Mouse (Mus musculus): ENCODE results near the gene Sult1a1. TPM values are rescaled to one million over a fixed set of nuclear protein-coding genes. Genes with fewer than 3 reads are reported as not detected.
"Not testable (repeated sequence)": the region's sequence is repeated elsewhere in the genome, so short reads cannot be mapped to it uniquely, and the experiment has no call there.

The Sult1a1 gene
- polyA plus RNA-seq, 1 experiment from 2014 or later: 0.79 TPM

DNA sequence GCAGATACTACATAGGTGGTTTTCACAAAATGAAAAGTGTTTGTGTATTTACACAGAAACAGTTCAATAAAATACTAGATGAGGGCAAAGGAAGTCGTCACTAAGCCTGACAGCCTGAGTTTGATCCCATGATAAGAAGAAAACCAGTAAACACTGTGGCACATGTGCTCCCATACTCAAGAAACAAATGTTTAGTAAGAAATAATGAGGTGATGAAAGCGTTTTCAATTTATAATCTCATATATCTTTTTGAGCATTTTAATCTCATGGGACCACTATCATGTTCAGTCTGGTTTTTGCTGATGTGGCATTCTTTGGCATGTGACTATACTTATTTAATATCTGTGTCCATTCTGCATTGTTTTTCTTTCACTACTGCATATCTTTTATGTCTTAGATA is 22.2 kb downstream of the Sult1a1 start:
- no peak overlapping the region for H3K4me3 ChIP-seq
- H3K27me3 ChIP-seq (replicated peaks): no peaks in the 10 kb centered on the region
- no peaks in the 10 kb centered on the region for H3K9me3 ChIP-seq
- no peak for ATAC-seq (ENCODE audit: low FRiP score, low read depth)
- no peak overlapping the region for H3K9ac ChIP-seq
- WGBS: 87% methylated on average over 2 of the region's 2 CpGs
- H3K27ac ChIP-seq: no peak overlapping the region
- H3K4me1 ChIP-seq: 0 out of 2 replicates have a peak, but pooled peaks cover 2% of the 10 kb centered on the region
- no peaks in the 10 kb centered on the region for H3K36me3 ChIP-seq
- H3K4me2 ChIP-seq (replicated peaks): no peak overlapping the region

DNA sequence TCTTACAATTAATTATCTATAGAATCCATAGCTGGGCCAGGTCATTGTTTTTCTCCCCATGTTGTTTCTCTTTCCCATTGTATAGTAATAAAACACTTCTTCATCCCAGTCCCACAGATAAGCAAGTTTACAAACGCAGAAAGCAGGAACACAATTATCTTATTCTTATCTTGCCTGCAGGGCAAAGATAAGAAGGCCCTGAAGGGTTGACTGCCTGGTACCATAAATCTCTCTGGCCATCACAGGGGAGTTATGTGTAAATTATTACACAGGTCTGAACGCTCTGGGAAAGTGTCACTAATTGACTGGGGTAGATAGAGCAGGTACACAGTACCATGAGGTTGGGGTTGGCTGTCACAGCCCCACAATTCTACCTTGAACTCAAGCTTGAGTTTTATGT is 25.4 kb downstream of the Sult1a1 start:
- Histone ChIP-seq H3K9me3 (no peaks in the 10 kb centered on the region), H3K27me3 (replicated peaks) (no peaks in the 10 kb centered on the region), H3K4me1 (0 out of 2 replicates have a peak, but pooled peaks cover 2% of the 10 kb centered on the region), H3K9ac (no peak overlapping the region), H3K4me3 (no peak overlapping the region), H3K27ac (no peak overlapping the region), H3K36me3 (no peaks in the 10 kb centered on the region), H3K4me2 (replicated peaks) (no peak overlapping the region)
- ATAC-seq (ENCODE audit: low FRiP score, low read depth): no peak
- 86% methylated on average over 2 of the region's 2 CpGs for WGBS

DNA sequence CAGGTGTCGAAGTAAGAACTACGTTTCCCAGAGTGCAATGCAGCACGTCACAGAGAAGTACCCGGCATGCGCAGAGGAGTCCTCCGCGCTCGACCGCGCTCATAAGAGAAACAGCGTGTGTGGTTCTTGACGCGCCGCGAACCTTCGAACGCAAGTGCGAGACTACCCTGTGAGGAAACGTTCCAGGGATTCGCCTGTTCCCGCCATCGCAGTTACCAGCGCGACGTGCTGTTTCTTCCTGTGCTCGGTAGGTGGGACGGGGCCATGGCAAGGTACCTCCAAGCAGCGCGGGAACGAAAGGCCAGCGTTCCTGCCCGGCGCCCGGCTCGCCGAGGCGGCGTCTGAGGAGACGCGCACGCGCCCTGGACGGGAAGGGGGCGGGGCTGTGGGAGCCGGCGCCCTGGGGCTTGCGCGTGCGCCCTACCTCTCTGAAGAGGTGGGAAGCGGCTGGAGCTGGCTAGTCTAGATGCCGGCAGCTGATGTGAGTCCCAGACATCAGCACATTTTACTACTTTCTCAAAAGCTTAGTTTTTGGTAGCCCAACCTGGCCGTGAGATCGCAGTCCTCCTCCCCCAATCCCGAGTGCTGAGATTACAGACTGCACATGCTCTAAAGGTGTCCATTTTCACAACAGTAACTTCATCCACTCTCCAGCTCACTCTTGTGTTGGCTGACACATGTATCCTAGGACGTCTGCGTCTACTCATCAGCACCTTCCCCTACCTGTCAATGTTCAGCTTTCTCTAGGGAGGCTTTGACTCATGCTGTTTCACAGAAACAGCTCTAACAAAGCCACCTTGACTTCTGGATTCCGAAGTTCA is 26.8 kb downstream of the Sult1a1 start, which contains the start of gene Sgf29:
TSS of gene Sgf29 (plus strand) at position 79 of the 821 bp plus-strand sequence.
- peak; percentile 96 for ATAC-seq (ENCODE audit: low FRiP score, low read depth)
- H3K27ac ChIP-seq: peak within 1 kb of the TSS; percentile 77; the same call in 1 of the 2 replicates
- no peaks in the 10 kb centered on the region for H3K27me3 ChIP-seq (replicated peaks)
- H3K4me2 ChIP-seq (replicated peaks): peak within 1 kb of the TSS; percentile 78
- 0 out of 2 replicates have a peak, but pooled peaks cover 2% of the 10 kb centered on the region for H3K4me1 ChIP-seq
- no peaks in the 10 kb centered on the region for H3K9me3 ChIP-seq
- peak within 1 kb of the TSS; percentile 61 for H3K9ac ChIP-seq
- H3K36me3 ChIP-seq: no peaks in the 10 kb centered on the region
- H3K4me3 ChIP-seq: peak within 1 kb of the TSS; percentile 59
- WGBS: 1% methylated on average over 57 of the region's 57 CpGs

DNA sequence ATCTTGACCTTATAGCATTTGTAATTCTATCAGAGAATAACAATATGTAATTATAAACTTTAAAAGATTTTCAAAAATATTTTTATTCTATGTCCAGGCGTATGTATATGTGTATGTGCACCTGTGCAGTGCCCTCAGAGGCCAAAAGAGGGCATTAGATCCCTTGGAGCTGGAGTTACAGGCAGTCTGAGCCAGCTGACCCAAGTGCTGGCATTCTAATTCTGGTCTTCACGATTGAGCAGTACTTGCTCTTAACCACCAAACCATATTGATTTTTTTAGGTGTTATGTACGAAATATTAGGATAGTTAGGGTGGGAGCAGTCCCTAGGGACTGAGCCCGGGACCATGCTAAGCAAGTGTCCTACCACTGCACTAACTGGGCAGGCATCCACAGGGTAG is 27.7 kb downstream of the Sult1a1 start:
- H3K4me1 ChIP-seq: 0 out of 2 replicates have a peak, but pooled peaks cover 2% of the 10 kb centered on the region
- ATAC-seq (ENCODE audit: low FRiP score, low read depth): no peak
- no peaks in the 10 kb centered on the region for H3K9me3 ChIP-seq
- H3K27me3 ChIP-seq (replicated peaks): no peaks in the 10 kb centered on the region
- no peak overlapping the region for H3K9ac ChIP-seq
- peak overlapping the region; percentile 78 for H3K4me2 ChIP-seq (replicated peaks)
- no peak overlapping the region for H3K27ac ChIP-seq
- H3K4me3 ChIP-seq: no peak overlapping the region
- 84% methylated on average over 4 of the region's 4 CpGs for WGBS
- no peaks in the 10 kb centered on the region for H3K36me3 ChIP-seq

DNA sequence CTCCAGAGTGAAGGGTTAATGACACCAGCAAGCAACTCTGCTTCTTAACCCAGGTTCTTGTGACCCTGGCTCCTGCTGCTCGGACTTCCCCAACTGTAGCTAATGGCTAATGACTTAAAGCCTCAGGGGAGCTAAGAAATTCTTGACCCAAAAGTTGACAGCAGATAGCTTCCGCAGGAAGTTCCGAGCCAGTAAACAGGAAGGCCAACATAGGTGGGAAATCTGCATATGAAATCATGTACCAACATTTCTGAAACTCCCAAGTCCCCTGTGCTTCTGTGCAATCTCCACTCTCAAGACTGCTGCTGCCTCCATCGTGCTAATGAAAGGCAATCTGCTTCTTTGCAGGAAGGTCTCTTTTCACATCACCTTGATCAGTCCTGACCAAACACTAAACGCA is 30.5 kb downstream of the Sult1a1 start:
- Histone ChIP-seq H3K27ac (no peak overlapping the region), H3K9me3 (no peaks in the 10 kb centered on the region), H3K27me3 (replicated peaks) (no peaks in the 10 kb centered on the region), H3K9ac (no peak overlapping the region), H3K4me3 (no peak overlapping the region), H3K4me1 (0 out of 2 replicates have a peak, but pooled peaks cover 2% of the 10 kb centered on the region), H3K4me2 (replicated peaks) (no peak overlapping the region), H3K36me3 (no peaks in the 10 kb centered on the region)
- ATAC-seq (ENCODE audit: low FRiP score, low read depth): no peak
- 59% methylated on average over 5 of the region's 5 CpGs for WGBS

DNA sequence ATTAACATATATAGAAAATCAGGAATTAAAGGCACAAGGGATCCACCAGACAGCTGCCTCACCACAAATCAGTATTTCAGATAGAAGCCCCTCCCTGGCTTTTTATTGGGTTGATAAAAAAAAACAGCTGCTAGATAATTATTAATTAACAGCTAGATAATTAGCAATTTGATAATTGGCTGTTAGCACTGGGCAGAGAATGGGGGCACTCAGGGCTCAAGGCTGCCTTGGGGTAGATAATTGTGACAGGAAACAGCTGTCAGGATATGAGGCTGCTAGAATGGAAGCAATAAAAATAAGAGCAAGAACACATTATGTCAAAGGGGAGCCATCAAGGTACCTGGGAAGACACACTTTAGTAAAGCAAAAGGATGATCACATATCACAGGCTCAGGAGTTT is 31.3 kb downstream of the Sult1a1 start:
- Histone ChIP-seq H3K27me3 (replicated peaks) (no peaks in the 10 kb centered on the region), H3K27ac (no peak overlapping the region), H3K4me1 (0 out of 2 replicates have a peak, but pooled peaks cover 2% of the 10 kb centered on the region), H3K9me3 (no peaks in the 10 kb centered on the region), H3K4me3 (no peak overlapping the region), H3K4me2 (replicated peaks) (no peak overlapping the region), H3K9ac (no peak overlapping the region), H3K36me3 (no peaks in the 10 kb centered on the region)
- no peak for ATAC-seq (ENCODE audit: low FRiP score, low read depth)

DNA sequence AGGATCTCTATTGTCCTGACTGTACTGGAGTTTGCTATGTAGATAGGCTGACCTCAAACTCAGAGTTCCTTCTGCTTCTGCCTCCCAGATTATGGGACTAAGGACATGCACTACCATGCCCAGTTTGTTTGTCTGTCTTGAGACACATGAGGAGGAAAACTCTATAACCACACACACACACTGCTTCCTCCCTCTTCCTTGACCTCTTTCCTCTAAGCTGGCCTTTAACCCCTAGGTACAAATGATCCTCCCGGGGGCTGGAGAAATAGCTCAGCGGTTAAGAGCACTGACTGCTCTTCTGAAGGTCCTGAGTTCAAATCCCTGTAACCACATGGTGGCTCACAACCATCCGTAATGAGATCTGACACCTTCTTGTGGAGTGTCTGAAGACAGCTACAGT is 31.9 kb downstream of the Sult1a1 start:
- 82% methylated on average over 3 of the region's 3 CpGs for WGBS
- no peak overlapping the region for H3K4me3 ChIP-seq
- no peak overlapping the region for H3K27ac ChIP-seq
- no peaks in the 10 kb centered on the region for H3K36me3 ChIP-seq
- no peak for ATAC-seq (ENCODE audit: low FRiP score, low read depth)
- no peaks in the 10 kb centered on the region for H3K4me1 ChIP-seq
- no peak overlapping the region for H3K9ac ChIP-seq
- no peak overlapping the region for H3K4me2 ChIP-seq (replicated peaks)
- H3K9me3 ChIP-seq: no peaks in the 10 kb centered on the region
- no peaks in the 10 kb centered on the region for H3K27me3 ChIP-seq (replicated peaks)

DNA sequence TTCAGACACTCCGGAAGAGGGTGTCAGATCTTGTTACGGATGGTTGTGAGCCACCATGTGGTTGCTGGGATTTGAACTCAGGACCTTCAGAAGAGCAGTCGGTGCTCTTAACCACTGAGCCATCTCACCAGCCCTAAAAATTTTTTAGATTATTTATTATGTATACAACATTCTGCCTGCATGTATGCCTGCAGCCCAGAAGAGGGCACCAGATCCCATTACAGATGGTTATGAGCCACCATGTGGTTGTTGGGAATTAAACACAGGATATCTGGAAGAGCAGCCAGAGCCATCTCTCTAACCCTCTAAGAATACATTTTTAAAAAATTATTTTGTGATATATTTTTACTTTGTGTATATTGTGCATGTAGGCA is 33.0 kb downstream of the Sult1a1 start:
- H3K4me1 ChIP-seq; H3K27ac ChIP-seq; H3K9me3 ChIP-seq; H3K27me3 ChIP-seq (replicated peaks); H3K9ac ChIP-seq; H3K4me2 ChIP-seq (replicated peaks); H3K36me3 ChIP-seq; H3K4me3 ChIP-seq; ATAC-seq (ENCODE audit: low FRiP score, low read depth): not testable (repeated sequence)
- WGBS: 81% methylated on average over 3 of the region's 3 CpGs

DNA sequence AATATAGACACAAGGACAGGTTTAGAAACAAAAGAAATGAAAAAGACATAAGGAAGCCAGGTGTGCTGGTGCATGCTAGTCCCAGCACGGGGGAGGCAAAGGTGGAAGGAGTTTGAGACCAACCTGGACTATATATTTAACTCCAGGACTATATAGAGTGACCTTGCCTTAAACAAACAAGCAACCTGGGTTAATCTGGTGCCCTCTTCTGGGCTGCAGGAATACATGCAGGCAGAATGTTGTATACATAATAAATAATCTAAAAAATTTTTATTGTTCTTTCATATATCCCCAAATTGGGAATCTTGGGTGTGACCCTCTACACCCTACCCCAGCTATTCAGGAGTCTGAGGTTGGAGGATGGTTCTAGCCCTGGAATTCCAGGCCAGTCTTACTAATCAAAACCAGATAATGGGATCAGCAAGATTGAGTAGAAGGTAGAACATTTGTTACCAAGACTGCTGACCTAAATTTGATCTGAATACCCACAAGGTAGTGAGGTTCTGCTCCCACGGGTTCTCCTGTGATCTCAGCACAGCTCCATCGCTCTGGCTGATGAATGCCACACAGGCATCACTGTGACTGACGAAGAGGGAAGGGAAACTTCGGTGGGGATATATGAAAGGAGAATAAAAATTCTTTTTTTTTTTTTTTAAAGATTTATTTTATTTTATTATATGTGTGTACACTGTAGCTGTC is 33.5 kb downstream of the Sult1a1 start:
- no peaks in the 10 kb centered on the region for H3K36me3 ChIP-seq
- no peak for ATAC-seq (ENCODE audit: low FRiP score, low read depth)
- no peaks in the 10 kb centered on the region for H3K4me1 ChIP-seq
- 73% methylated on average over 5 of the region's 5 CpGs for WGBS
- no peaks in the 10 kb centered on the region for H3K9me3 ChIP-seq
- H3K9ac ChIP-seq: no peak overlapping the region
- 0 out of 2 replicates have a peak, but pooled peaks cover 4% of the 10 kb centered on the region for H3K27me3 ChIP-seq (replicated peaks)
- H3K4me2 ChIP-seq (replicated peaks): no peak overlapping the region
- no peak overlapping the region for H3K27ac ChIP-seq
- no peak overlapping the region for H3K4me3 ChIP-seq

DNA sequence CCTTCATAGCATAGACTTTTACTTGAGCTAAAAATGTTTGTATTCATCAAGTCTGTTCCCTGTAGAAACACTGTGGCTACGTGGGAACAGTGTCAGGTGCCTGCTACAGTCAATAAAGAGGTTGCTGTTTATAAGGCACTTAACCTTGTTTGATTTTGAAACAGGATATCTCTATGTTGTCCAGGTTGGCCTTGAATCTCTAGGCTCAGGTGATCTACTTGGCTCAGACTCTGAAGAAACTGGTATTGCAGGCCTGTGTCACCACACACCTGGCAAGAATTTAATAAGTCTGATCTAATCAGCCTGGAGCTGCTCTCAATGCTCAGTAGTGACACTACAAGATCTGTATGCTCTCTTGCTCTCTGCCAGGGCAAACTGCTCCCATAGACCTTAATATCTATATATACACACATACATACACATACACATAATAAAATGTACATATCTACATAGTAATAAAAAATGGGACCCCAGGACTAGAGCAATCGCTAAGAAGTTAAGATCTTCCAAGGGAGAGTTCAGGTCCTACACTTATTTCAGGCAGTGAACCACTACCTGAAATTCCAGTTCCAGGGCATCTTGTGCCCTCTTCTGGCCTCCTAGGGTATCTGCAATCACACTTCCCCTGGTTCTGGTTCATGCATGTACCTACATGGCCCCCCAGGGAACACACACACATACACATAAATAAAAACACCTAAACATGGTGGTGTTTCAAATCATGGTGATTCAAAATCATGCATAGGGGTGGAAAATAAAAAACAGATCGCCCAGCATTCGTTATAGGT is 39.3 kb downstream of the Sult1a1 start:
- ATAC-seq (ENCODE audit: low FRiP score, low read depth): no peak
- Histone ChIP-seq H3K27me3 (replicated peaks) (0 out of 2 replicates have a peak, but pooled peaks cover 8% of the 10 kb centered on the region), H3K27ac (no peak overlapping the region), H3K4me3 (no peak overlapping the region), H3K36me3 (no peaks in the 10 kb centered on the region), H3K4me2 (replicated peaks) (no peak overlapping the region), H3K4me1 (no peaks in the 10 kb centered on the region), H3K9me3 (no peaks in the 10 kb centered on the region), H3K9ac (no peak overlapping the region)
- WGBS: 17% methylated on average over 4 of the region's 4 CpGs

DNA sequence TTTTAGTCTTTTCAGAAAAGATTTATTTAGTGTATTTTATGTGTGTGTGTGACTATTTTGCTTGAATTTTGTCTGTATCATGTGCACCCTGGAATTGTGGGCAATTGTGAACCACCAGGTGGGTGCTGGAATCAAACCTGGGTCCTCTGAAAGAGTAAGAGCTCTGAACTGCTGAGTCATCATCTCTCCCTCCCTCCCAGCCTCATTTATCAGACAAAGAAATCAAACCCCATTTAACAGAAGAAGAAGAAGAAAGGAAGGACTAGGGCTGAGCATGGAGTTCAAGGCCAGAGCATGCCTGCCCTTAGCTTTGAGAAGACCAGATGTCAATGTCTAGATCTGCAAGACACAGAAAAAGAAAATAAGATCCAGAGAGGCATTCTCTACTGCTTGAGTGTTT is 40.9 kb downstream of the Sult1a1 start:
- no peaks in the 10 kb centered on the region for H3K9me3 ChIP-seq
- no peaks in the 10 kb centered on the region for H3K4me1 ChIP-seq
- 0 out of 2 replicates have a peak, but pooled peaks cover 8% of the 10 kb centered on the region for H3K27me3 ChIP-seq (replicated peaks)
- no peak overlapping the region for H3K27ac ChIP-seq
- no peak overlapping the region for H3K4me3 ChIP-seq
- ATAC-seq (ENCODE audit: low FRiP score, low read depth): no peak
- no peaks in the 10 kb centered on the region for H3K36me3 ChIP-seq
- no peak overlapping the region for H3K4me2 ChIP-seq (replicated peaks)
- no peak overlapping the region for H3K9ac ChIP-seq

DNA sequence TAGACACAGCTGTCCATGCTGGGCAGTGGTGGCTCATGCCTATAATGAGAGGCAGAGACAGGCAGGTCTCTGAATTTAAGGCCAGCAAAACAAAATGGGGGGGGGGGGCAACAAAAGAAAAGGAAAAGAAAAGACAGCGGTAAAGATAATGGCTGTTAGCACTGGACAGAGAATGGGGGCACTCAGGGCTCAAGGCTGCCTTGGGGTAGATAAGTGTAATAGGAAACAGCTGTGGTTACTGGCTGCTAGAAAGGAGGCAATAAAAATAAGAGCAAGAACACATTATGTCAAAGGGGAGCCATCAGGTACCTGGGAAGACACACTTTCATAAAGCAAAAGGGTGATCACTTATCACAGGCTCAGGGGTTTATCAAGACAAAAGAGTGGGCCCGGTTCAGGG is 43.8 kb downstream of the Sult1a1 start:
- H3K27me3 ChIP-seq (replicated peaks): 0 out of 2 replicates have a peak, but pooled peaks cover 4% of the 10 kb centered on the region
- 86% methylated on average over 2 of the region's 2 CpGs for WGBS
- no peaks in the 10 kb centered on the region for H3K4me1 ChIP-seq
- H3K9me3 ChIP-seq: no peaks in the 10 kb centered on the region
- no peak overlapping the region for H3K9ac ChIP-seq
- no peak overlapping the region for H3K4me3 ChIP-seq
- no peak overlapping the region for H3K4me2 ChIP-seq (replicated peaks)
- H3K27ac ChIP-seq: no peak overlapping the region
- no peaks in the 10 kb centered on the region for H3K36me3 ChIP-seq
- ATAC-seq (ENCODE audit: low FRiP score, low read depth): no peak
